Mouse (Mus musculus): ENCODE results near the gene 1700003F12Rik. TPM values are rescaled to one million over a fixed set of nuclear protein-coding genes. Genes with fewer than 3 reads are reported as not detected.
A peak's percentile ranks its signal among the peaks of the same experiment; 100 is the strongest.

Gene 1700003F12Rik
- polyA plus RNA-seq, 1 experiment from 2014 or later, result 4.5 TPM

- Histone ChIP-seq H3K4me3 (ENCODE audit: low read depth, low read length) (no peak overlapping the region), H3K9ac (ENCODE audit: low read length) (no peak overlapping the region; the same call in 1 of the 2 replicates), H3K4me2 (ENCODE audit: low read depth, low read length, severe bottlenecking) (0 out of 2 replicates have a peak overlapping the region, but pooled peaks have one; percentile 8), H3K9me3 (ENCODE audit: control insufficient read depth, low read length) (no peaks in the 10 kb centered on the region), H3K27ac (ENCODE audit: low read depth, low read length) (no peak overlapping the region), H3K36me3 (ENCODE audit: control insufficient read depth, insufficient read depth, low read length) (no peaks in the 10 kb centered on the region), H3K27me3 (ENCODE audit: control insufficient read depth, insufficient read depth, low read length) (peaks cover 18% of the 10 kb centered on the region), H3K4me1 (replicated peaks; ENCODE audit: control insufficient read depth, insufficient read depth, low read length) (peaks cover 19% of the 10 kb centered on the region)
- no peak for ATAC-seq (replicated peaks; ENCODE audit: low FRiP score)
- WGBS, result 33% methylated on average over 21 of the region's 21 CpGs
- peak; percentile 62 for DNase-seq (ENCODE audit: low spot score)
These were observed 5.0 kb downstream of the 1700003F12Rik start for GRCm38 (mm10) chr2:154551927-154552326.

GRCm38 (mm10) chr2:154552424-154552907 is 5.6 kb downstream of the 1700003F12Rik start:
- DNase-seq (ENCODE audit: low spot score) (peak; percentile 77), ATAC-seq (replicated peaks; ENCODE audit: low FRiP score) (peak; percentile 28)
- no peak overlapping the region for H3K27ac ChIP-seq (ENCODE audit: low read depth, low read length)
- 0 out of 2 replicates have a peak overlapping the region, but pooled peaks have one; percentile 8 for H3K4me2 ChIP-seq (ENCODE audit: low read depth, low read length, severe bottlenecking)
- no peaks in the 10 kb centered on the region for H3K9me3 ChIP-seq (ENCODE audit: control insufficient read depth, low read length)
- no peaks in the 10 kb centered on the region for H3K36me3 ChIP-seq (ENCODE audit: control insufficient read depth, insufficient read depth, low read length)
- H3K4me3 ChIP-seq (ENCODE audit: low read depth, low read length), result no peak overlapping the region
- WGBS, result 29% methylated on average over 27 of the region's 27 CpGs
- H3K27me3 ChIP-seq (ENCODE audit: control insufficient read depth, insufficient read depth, low read length), result peaks cover 18% of the 10 kb centered on the region
- H3K4me1 ChIP-seq (replicated peaks; ENCODE audit: control insufficient read depth, insufficient read depth, low read length), result peaks cover 19% of the 10 kb centered on the region
- peak overlapping the region; percentile 8 for H3K9ac ChIP-seq (ENCODE audit: low read length)

- 84% methylated on average over 6 of the region's 6 CpGs for WGBS
- ATAC-seq (replicated peaks; ENCODE audit: low FRiP score) (no peak), DNase-seq (ENCODE audit: low spot score) (peak; percentile 44)
- Histone ChIP-seq H3K27ac (ENCODE audit: low read depth, low read length) (no peak overlapping the region), H3K36me3 (ENCODE audit: control insufficient read depth, insufficient read depth, low read length) (no peaks in the 10 kb centered on the region), H3K4me1 (replicated peaks; ENCODE audit: control insufficient read depth, insufficient read depth, low read length) (peaks cover 14% of the 10 kb centered on the region), H3K4me2 (ENCODE audit: low read depth, low read length, severe bottlenecking) (no peak overlapping the region), H3K9ac (ENCODE audit: low read length) (no peak overlapping the region), H3K4me3 (ENCODE audit: low read depth, low read length) (no peak overlapping the region), H3K27me3 (ENCODE audit: control insufficient read depth, insufficient read depth, low read length) (peaks cover 17% of the 10 kb centered on the region), H3K9me3 (ENCODE audit: control insufficient read depth, low read length) (no peaks in the 10 kb centered on the region)
These were observed 8.3 kb downstream of the 1700003F12Rik start for GRCm38 (mm10) chr2:154555235-154555634.

GRCm38 (mm10) chr2:154557184-154557832 is 10.4 kb downstream of the 1700003F12Rik start:
- no peak overlapping the region for H3K27ac ChIP-seq (ENCODE audit: low read depth, low read length)
- WGBS, result 60% methylated on average over 5 of the region's 5 CpGs
- H3K4me1 ChIP-seq (replicated peaks; ENCODE audit: control insufficient read depth, insufficient read depth, low read length), result peaks cover 9% of the 10 kb centered on the region
- no peak overlapping the region for H3K4me2 ChIP-seq (ENCODE audit: low read depth, low read length, severe bottlenecking)
- H3K4me3 ChIP-seq (ENCODE audit: low read depth, low read length), result no peak overlapping the region
- ATAC-seq (replicated peaks; ENCODE audit: low FRiP score) (no peak), DNase-seq (ENCODE audit: low spot score) (no peak)
- H3K27me3 ChIP-seq (ENCODE audit: control insufficient read depth, insufficient read depth, low read length), result no peaks in the 10 kb centered on the region
- peaks cover 5% of the 10 kb centered on the region; the same call in 1 of the 2 replicates for H3K36me3 ChIP-seq (ENCODE audit: control insufficient read depth, insufficient read depth, low read length)
- no peak overlapping the region; the same call in 1 of the 2 replicates for H3K9ac ChIP-seq (ENCODE audit: low read length)
- H3K9me3 ChIP-seq (ENCODE audit: control insufficient read depth, low read length), result no peaks in the 10 kb centered on the region

- Histone ChIP-seq H3K27me3 (ENCODE audit: control insufficient read depth, insufficient read depth, low read length) (no peaks in the 10 kb centered on the region), H3K4me1 (replicated peaks; ENCODE audit: control insufficient read depth, insufficient read depth, low read length) (peaks cover 8% of the 10 kb centered on the region; the same call in 1 of the 2 replicates), H3K36me3 (ENCODE audit: control insufficient read depth, insufficient read depth, low read length) (peaks cover 13% of the 10 kb centered on the region; the same call in 1 of the 2 replicates), H3K27ac (ENCODE audit: low read depth, low read length) (no peak within 1 kb of the TSS), H3K4me2 (ENCODE audit: low read depth, low read length, severe bottlenecking) (peak within 1 kb of the TSS; percentile 41), H3K9ac (ENCODE audit: low read length) (peak within 1 kb of the TSS; percentile 47), H3K9me3 (ENCODE audit: control insufficient read depth, low read length) (no peaks in the 10 kb centered on the region), H3K4me3 (ENCODE audit: low read depth, low read length) (peak within 1 kb of the TSS; percentile 21)
- 3% methylated on average over 34 of the region's 34 CpGs for WGBS
- peak; percentile 74 for DNase-seq (ENCODE audit: low spot score)
- ATAC-seq (replicated peaks; ENCODE audit: low FRiP score), result peak; percentile 67
These were observed 11.6 kb downstream of the 1700003F12Rik start, which contains the start of gene Necab3 for GRCm38 (mm10) chr2:154558264-154559039. TSS of gene Necab3 (minus strand) at chr2:154558890.

GRCm38 (mm10) chr2:154563612-154564170 is 16.8 kb downstream of the 1700003F12Rik start:
- Histone ChIP-seq H3K9ac (ENCODE audit: low read length) (no peak overlapping the region), H3K4me3 (ENCODE audit: low read depth, low read length) (no peak overlapping the region), H3K4me2 (ENCODE audit: low read depth, low read length, severe bottlenecking) (no peak overlapping the region), H3K27ac (ENCODE audit: low read depth, low read length) (no peak overlapping the region), H3K4me1 (replicated peaks; ENCODE audit: control insufficient read depth, insufficient read depth, low read length) (peaks cover 17% of the 10 kb centered on the region), H3K9me3 (ENCODE audit: control insufficient read depth, low read length) (no peaks in the 10 kb centered on the region), H3K36me3 (ENCODE audit: control insufficient read depth, insufficient read depth, low read length) (peaks cover 14% of the 10 kb centered on the region; the same call in 1 of the 2 replicates), H3K27me3 (ENCODE audit: control insufficient read depth, insufficient read depth, low read length) (no peaks in the 10 kb centered on the region)
- ATAC-seq (replicated peaks; ENCODE audit: low FRiP score) (no peak), DNase-seq (ENCODE audit: low spot score) (no peak)
- WGBS, result 95% methylated on average over 22 of the region's 22 CpGs

- no peak overlapping the region for H3K4me3 ChIP-seq (ENCODE audit: low read depth, low read length)
- peaks cover 18% of the 10 kb centered on the region for H3K4me1 ChIP-seq (replicated peaks; ENCODE audit: control insufficient read depth, insufficient read depth, low read length)
- DNase-seq (ENCODE audit: low spot score) (no peak), ATAC-seq (replicated peaks; ENCODE audit: low FRiP score) (no peak)
- no peak overlapping the region for H3K9ac ChIP-seq (ENCODE audit: low read length)
- no peaks in the 10 kb centered on the region for H3K27me3 ChIP-seq (ENCODE audit: control insufficient read depth, insufficient read depth, low read length)
- WGBS, result 81% methylated on average over 3 of the region's 3 CpGs
- no peak overlapping the region for H3K27ac ChIP-seq (ENCODE audit: low read depth, low read length)
- no peaks in the 10 kb centered on the region for H3K9me3 ChIP-seq (ENCODE audit: control insufficient read depth, low read length)
- H3K4me2 ChIP-seq (ENCODE audit: low read depth, low read length, severe bottlenecking), result no peak overlapping the region
- peaks cover 12% of the 10 kb centered on the region; the same call in 1 of the 2 replicates for H3K36me3 ChIP-seq (ENCODE audit: control insufficient read depth, insufficient read depth, low read length)
These were observed 18.7 kb downstream of the 1700003F12Rik start for GRCm38 (mm10) chr2:154565562-154565961.

GRCm38 (mm10) chr2:154566641-154567040 is 19.8 kb downstream of the 1700003F12Rik start:
- WGBS, result 66% methylated on average over 8 of the region's 8 CpGs
- Histone ChIP-seq H3K27me3 (ENCODE audit: control insufficient read depth, insufficient read depth, low read length) (no peaks in the 10 kb centered on the region), H3K36me3 (ENCODE audit: control insufficient read depth, insufficient read depth, low read length) (peaks cover 9% of the 10 kb centered on the region; the same call in 1 of the 2 replicates), H3K9me3 (ENCODE audit: control insufficient read depth, low read length) (no peaks in the 10 kb centered on the region), H3K4me2 (ENCODE audit: low read depth, low read length, severe bottlenecking) (peak overlapping the region; percentile 3; the same call in 1 of the 2 replicates), H3K4me1 (replicated peaks; ENCODE audit: control insufficient read depth, insufficient read depth, low read length) (peaks cover 18% of the 10 kb centered on the region), H3K9ac (ENCODE audit: low read length) (0 out of 2 replicates have a peak overlapping the region, but pooled peaks have one; percentile 23), H3K4me3 (ENCODE audit: low read depth, low read length) (no peak overlapping the region), H3K27ac (ENCODE audit: low read depth, low read length) (no peak overlapping the region)
- ATAC-seq (replicated peaks; ENCODE audit: low FRiP score), result no peak
- no peak for DNase-seq (ENCODE audit: low spot score)
